Mouse (Mus musculus) kidney, embryonic 14.5 days (tissue): ENCODE data around the gene Gpatch2l. TPM values are rescaled to one million over a fixed set of nuclear protein-coding genes. Genes with fewer than 3 reads are reported as not detected.

ENCODE experiments used
- ATAC-seq: fragments of 200-750 bp; cut with Nextera tagmentation; 2 replicates; pipeline ENCODE4 v1.8.0; 2017; ENCODE audit warnings: moderate number of reproducible peaks, mild to moderate bottlenecking, moderate TSS enrichment, moderate library complexity; ENCODE audit not compliant: low FRiP score, low TSS enrichment
- H3K27ac ChIP-seq: fragments of 300-500 bp; sonication (generic); 2 replicates; pipeline ENCODE4 v1.5.1; 2014; ENCODE audit warnings: low read depth, mild to moderate bottlenecking, low read length, moderate library complexity, mixed read lengths
- H3K27me3 ChIP-seq: fragments of 300-500 bp; sonication (generic); 2 replicates; pipeline ENCODE4 v1.6.1; 2014; ENCODE audit warnings: mild to moderate bottlenecking, low read length; ENCODE audit not compliant: control insufficient read depth, insufficient read depth
- H3K36me3 ChIP-seq: fragments of 300-500 bp; sonication (generic); 2 replicates; pipeline ENCODE4 v1.6.1; 2014; ENCODE audit warnings: low read length, mixed read lengths; ENCODE audit not compliant: control insufficient read depth, insufficient read depth
- H3K4me1 ChIP-seq: fragments of 300-500 bp; sonication (generic); 2 replicates; pipeline ENCODE4 v1.6.1; 2014; ENCODE audit warnings: low read length, mixed read lengths; ENCODE audit not compliant: control insufficient read depth, insufficient read depth
- H3K4me2 ChIP-seq: fragments of 300-500 bp; sonication (generic); replicated peaks from 2 replicates; pipeline ENCODE4 v1.6.1; 2014; ENCODE audit warnings: low read depth, mild to moderate bottlenecking, low read length
- H3K4me3 ChIP-seq: fragments of 300-500 bp; sonication (generic); 2 replicates; pipeline ENCODE4 v1.5.1; 2014; ENCODE audit warnings: mild to moderate bottlenecking, low read length
- H3K9ac ChIP-seq: fragments of 300-500 bp; sonication (generic); 2 replicates; pipeline ENCODE4 v1.6.1; 2014; ENCODE audit warnings: low read depth, mild to moderate bottlenecking, low read length, moderate library complexity
- H3K9me3 ChIP-seq: fragments of 300-500 bp; sonication (generic); 2 replicates; pipeline ENCODE4 v1.6.1; 2016; ENCODE audit warnings: low read length; ENCODE audit not compliant: control insufficient read depth
- WGBS: fragments of 180-500 bp; shearing (Covaris S2); extraction: QIAGEN DNeasy Blood & Tissue Kit; methylation state at CpG from one replicate; pipeline ENCODE4 v1.1.7; 2014; 5-methylcytosine and 5-hydroxymethylcytosine counted together
- polyA plus RNA-seq: library from polyadenylated mRNA; unstranded; fragments of >200 nt; fragmentation: Nextera tagmentation; extraction: Ambion mirVana; gene quantifications from 2 replicates; pipeline ENCODE4 v1.2.1, GENCODE M21; 2014

The Gpatch2l gene
- polyA plus RNA-seq, 1 experiment from 2014 or later: 14.9 TPM

DNA sequence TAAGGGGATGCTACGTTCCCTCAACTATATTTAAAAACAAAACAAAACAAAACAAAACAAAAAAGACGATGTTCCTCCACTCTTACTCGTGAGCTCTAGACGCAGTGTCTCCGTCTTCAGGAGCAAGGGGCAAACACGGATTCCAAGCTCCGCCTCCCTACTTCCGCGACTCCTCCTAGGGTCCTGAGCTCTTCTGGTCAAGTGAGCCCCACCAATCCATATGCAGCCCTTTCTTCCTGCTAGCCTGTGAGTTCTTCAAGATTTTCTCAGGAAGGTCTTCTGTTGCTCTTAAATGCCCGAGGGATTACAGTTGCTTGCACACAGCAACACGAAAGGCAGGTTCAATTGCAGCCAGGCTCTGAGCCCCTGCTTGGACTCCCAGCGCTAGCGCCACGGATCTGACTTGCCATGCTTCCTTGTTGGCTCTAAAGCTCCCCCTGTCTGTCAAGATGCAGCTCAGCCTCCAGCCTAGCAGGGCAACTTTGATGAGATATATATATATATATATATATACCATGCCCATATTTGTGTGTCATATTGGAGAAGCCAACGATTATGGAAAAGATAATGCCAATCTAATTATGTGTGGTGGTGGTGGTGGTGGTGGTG is 64.1 kb downstream of the Gpatch2l start:
- Histone ChIP-seq H3K27me3 (no peaks in the 10 kb centered on the region), H3K27ac (no peak overlapping the region), H3K36me3 (no peaks in the 10 kb centered on the region), H3K4me1 (0 out of 2 replicates have a peak, but pooled peaks cover 5% of the 10 kb centered on the region), H3K4me3 (peak overlapping the region; percentile 27), H3K9me3 (no peaks in the 10 kb centered on the region), H3K9ac (no peak overlapping the region), H3K4me2 (peak overlapping the region; percentile 42)
- peak; percentile 69; the same call in 1 of the 2 replicates for ATAC-seq
- 21% methylated on average over 15 of the region's 15 CpGs for WGBS

DNA sequence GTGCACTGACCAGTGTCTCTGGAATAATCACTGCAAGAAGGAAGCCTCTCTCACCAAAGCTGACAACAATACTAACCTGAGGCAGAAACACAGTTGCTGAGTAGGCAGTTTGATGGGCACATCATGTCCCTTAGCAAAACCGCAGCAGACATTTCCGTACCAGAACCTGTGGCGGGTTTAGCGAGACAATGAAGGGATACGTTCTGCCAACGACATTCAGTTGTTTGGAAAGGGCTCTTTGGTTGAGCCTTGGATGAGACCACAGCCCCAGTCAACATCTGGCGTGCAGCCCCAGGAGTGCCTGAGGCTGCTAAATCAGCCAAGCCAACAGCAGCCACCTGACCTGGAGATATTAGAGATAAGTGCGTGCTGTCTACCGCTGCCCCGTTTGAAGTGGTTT is 67.8 kb downstream of the Gpatch2l start:
- H3K4me1 ChIP-seq: 0 out of 2 replicates have a peak, but pooled peaks cover 5% of the 10 kb centered on the region
- WGBS: 54% methylated on average over 10 of the region's 10 CpGs
- no peak overlapping the region for H3K4me3 ChIP-seq
- no peaks in the 10 kb centered on the region for H3K27me3 ChIP-seq
- H3K36me3 ChIP-seq: no peaks in the 10 kb centered on the region
- H3K9ac ChIP-seq: no peak overlapping the region
- H3K9me3 ChIP-seq: no peaks in the 10 kb centered on the region
- H3K4me2 ChIP-seq: no peak overlapping the region
- H3K27ac ChIP-seq: no peak overlapping the region
- no peak for ATAC-seq

DNA sequence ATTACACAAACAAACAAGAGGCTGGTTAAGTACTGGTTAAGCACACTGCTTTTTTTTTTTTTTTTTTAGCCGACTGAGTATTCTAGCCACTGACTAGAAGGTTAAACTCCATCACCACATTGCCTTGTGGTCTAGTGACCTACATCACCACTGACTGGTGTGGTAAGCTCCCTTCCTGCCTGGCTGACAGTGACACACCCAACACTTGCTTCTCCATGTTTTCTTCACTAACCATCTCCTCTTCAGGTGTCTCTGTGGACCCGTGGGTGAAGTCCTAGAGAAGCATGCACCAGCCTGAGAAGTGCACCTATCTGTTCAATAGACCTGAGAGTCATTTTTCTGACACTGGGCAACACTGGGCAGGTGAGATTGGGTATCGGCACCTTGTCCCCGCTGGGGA is 68.2 kb downstream of the Gpatch2l start:
- no peaks in the 10 kb centered on the region for H3K27me3 ChIP-seq
- H3K27ac ChIP-seq: no peak overlapping the region
- H3K4me2 ChIP-seq: no peak overlapping the region
- no peaks in the 10 kb centered on the region for H3K9me3 ChIP-seq
- H3K4me1 ChIP-seq: 0 out of 2 replicates have a peak, but pooled peaks cover 5% of the 10 kb centered on the region
- WGBS: 84% methylated on average over 4 of the region's 4 CpGs
- H3K9ac ChIP-seq: no peak overlapping the region
- H3K36me3 ChIP-seq: no peaks in the 10 kb centered on the region
- no peak overlapping the region for H3K4me3 ChIP-seq
- no peak for ATAC-seq

DNA sequence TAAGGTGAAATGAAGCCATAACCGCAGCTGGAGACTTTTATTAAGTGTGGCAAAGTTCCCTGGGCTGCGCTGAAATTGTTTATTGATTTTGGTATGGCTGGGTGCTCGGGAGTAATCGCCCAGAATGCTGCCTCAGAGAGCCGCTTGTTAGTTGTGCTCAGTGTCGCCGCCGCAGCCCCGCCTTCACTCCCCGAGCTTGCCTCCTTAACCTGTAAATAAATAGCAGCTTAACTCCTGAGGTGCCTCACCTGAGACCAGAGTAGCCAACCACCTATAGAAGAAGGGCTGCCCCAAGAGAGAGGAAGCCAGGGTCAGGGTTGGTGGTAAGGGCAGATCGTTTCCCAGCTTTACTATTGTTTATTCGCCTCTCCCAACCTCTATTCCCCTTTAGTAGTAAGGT is 79.0 kb downstream of the Gpatch2l start:
- Histone ChIP-seq H3K27me3 (no peaks in the 10 kb centered on the region), H3K36me3 (no peaks in the 10 kb centered on the region), H3K4me2 (peak overlapping the region; percentile 4; the same call in 1 of the 2 replicates), H3K9me3 (no peaks in the 10 kb centered on the region), H3K4me1 (no peaks in the 10 kb centered on the region; the same call in 1 of the 2 replicates), H3K27ac (no peak overlapping the region), H3K9ac (no peak overlapping the region), H3K4me3 (0 out of 2 replicates have a peak overlapping the region, but pooled peaks have one; percentile 0)
- ATAC-seq: no peak
- WGBS: 7% methylated on average over 12 of the region's 12 CpGs

DNA sequence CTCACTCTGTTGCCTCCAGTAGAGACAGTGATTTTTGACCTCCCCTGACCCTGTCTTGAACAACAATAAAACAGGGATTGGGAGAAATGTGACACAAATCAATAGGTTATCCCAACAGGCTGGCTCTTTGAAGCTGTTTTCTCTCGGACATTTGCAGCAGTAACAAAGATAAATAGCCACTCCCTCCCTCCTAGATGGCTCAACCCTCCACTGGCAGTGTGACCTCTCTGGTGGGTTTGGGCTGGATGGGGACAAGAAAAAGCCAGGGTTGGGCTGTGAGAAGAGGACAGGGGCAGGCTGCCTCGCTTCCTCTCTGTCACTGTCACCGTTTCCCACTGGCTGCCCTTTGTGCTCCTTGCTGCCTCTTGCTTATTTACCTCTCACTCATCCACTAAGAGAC is 82.6 kb downstream of the Gpatch2l start:
- H3K4me1 ChIP-seq: no peaks in the 10 kb centered on the region; the same call in 1 of the 2 replicates
- H3K27ac ChIP-seq: no peak overlapping the region
- H3K27me3 ChIP-seq: no peaks in the 10 kb centered on the region
- H3K36me3 ChIP-seq: no peaks in the 10 kb centered on the region
- no peak overlapping the region for H3K9ac ChIP-seq
- WGBS: 23% methylated on average over 3 of the region's 3 CpGs
- no peaks in the 10 kb centered on the region for H3K9me3 ChIP-seq
- no peak overlapping the region for H3K4me2 ChIP-seq
- H3K4me3 ChIP-seq: no peak overlapping the region
- ATAC-seq: no peak

DNA sequence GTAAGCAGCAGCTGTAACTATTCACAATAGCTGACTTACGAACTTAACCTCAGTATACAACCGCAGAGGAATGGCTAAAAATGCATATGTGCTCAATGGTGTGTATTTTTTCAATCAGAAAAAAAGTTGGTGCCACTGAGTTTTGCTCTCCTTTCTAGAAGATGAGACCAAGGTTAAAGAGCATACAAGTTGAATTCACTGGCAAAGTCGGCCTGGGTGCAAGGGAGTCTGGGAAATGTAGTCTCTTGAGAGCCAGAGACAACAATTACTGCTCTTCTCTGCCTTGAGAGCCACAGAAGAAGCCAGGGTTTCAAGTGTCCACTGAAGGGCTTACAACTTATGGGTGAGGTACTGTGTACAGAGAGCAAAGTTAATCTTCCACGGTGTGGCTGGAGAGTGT is 88.2 kb downstream of the Gpatch2l start:
- H3K4me2 ChIP-seq: no peak overlapping the region
- no peaks in the 10 kb centered on the region for H3K36me3 ChIP-seq
- 57% methylated on average over 4 of the region's 4 CpGs for WGBS
- no peak overlapping the region for H3K4me3 ChIP-seq
- no peaks in the 10 kb centered on the region for H3K27me3 ChIP-seq
- ATAC-seq: no peak
- H3K27ac ChIP-seq: no peak overlapping the region
- no peak overlapping the region for H3K9ac ChIP-seq
- no peaks in the 10 kb centered on the region for H3K9me3 ChIP-seq
- no peaks in the 10 kb centered on the region for H3K4me1 ChIP-seq

DNA sequence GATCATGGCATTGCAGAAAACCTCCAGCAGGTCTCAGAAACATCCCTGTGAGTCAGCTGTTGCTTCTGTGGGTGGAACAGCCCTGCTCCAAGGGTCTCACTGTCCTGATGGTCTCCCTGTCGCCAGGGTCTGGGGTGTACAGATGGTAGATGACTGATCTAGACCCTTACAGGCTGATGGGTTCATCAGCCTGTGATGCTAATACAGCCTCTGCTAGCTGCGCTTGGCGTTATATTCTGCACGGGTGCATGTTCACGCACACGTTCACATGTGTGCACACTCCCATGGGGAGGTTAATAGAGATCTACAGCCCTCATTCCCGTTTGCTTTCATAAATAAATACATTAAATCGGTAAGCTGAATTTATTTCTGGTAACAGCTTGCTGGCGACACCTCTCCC is 89.0 kb downstream of the Gpatch2l start:
- ATAC-seq: no peak
- H3K4me1 ChIP-seq: no peaks in the 10 kb centered on the region
- 90% methylated on average over 9 of the region's 9 CpGs for WGBS

DNA sequence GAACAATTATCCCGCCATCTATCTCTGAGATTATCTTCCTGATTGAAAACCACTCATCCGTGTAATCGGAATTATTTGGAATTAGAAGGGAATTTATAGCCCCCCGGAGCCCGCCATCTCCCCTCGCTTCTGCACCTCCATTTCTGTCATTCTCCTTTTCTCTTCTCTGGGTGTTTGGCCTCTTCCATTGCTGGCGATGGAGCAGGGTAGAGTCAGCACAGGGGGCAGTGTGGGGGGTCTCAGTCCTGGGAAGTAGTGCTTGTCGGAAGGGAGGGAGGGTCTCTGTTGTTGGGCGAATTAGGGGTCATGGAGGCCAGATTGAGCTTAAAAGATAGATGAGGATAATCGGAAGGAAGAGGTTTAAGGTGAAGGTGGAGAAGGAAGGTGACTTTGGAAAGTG is 89.6 kb downstream of the Gpatch2l start:
- Histone ChIP-seq H3K27me3 (no peaks in the 10 kb centered on the region), H3K27ac (no peak overlapping the region), H3K4me3 (no peak overlapping the region), H3K4me1 (no peaks in the 10 kb centered on the region), H3K36me3 (no peaks in the 10 kb centered on the region), H3K9ac (no peak overlapping the region), H3K4me2 (no peak overlapping the region), H3K9me3 (no peaks in the 10 kb centered on the region)
- 76% methylated on average over 10 of the region's 10 CpGs for WGBS
- ATAC-seq: no peak

More for the DNA sequence above, 89.0 kb downstream of the Gpatch2l start:
- H3K9me3 ChIP-seq: no peaks in the 10 kb centered on the region
- H3K4me3 ChIP-seq: no peak overlapping the region
- no peak overlapping the region for H3K4me2 ChIP-seq
- no peak overlapping the region for H3K9ac ChIP-seq
- no peaks in the 10 kb centered on the region for H3K27me3 ChIP-seq
- no peak overlapping the region for H3K27ac ChIP-seq
- H3K36me3 ChIP-seq: no peaks in the 10 kb centered on the region

DNA sequence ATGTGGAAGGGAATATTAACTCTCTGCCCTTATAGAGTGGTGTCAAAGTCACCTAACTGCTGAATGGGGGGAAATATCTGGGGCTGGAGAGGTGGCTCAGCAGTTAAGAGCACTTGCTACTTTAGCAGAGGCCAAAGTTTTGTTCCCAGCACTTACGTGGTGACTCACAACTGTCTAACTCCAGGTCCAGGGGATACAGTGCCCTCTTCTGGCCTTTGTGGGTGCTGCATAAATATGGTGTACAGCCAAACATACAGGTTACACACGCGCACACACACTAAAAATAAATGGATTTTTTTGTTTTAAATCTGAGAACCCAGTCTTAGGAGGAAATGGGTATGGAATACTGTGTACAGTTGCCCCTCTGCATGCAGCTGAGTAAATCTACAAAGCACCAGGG is 94.6 kb downstream of the Gpatch2l start:
- Histone ChIP-seq H3K27me3 (no peaks in the 10 kb centered on the region), H3K4me1 (no peaks in the 10 kb centered on the region), H3K9ac (no peak overlapping the region), H3K9me3 (no peaks in the 10 kb centered on the region), H3K4me2 (no peak overlapping the region), H3K4me3 (no peak overlapping the region), H3K36me3 (no peaks in the 10 kb centered on the region), H3K27ac (no peak overlapping the region)
- WGBS: 97% methylated on average over 3 of the region's 3 CpGs
- ATAC-seq: no peak
